Mouse (Mus musculus): Measurements from ENCODE around the gene Lrrc59. TPM values are rescaled to one million over a fixed set of nuclear protein-coding genes. Genes with fewer than 3 reads are reported as not detected.
A peak's percentile ranks its signal among the peaks of the same experiment; 100 is the strongest.

Lrrc59 gene
- polyA plus RNA-seq, 1 experiment from 2014 or later = 205 TPM

GRCm38 (mm10) chr11:94601321-94602281, 28.0 kb upstream of the Lrrc59 start, which contains the start of gene Acsf2:
Gene Acsf2, minus strand, starts transcription at chr11:94601871.
- no peaks in the 10 kb centered on the region for H3K36me3 ChIP-seq (ENCODE audit: control insufficient read depth, insufficient read depth, low read length)
- H3K9me3 ChIP-seq (ENCODE audit: control insufficient read depth, low read length) = no peaks in the 10 kb centered on the region
- H3K27ac ChIP-seq (replicated peaks; ENCODE audit: low read depth, low read length) = peak within 1 kb of the TSS; percentile 59; the same call in 1 of the 2 replicates
- ATAC-seq (ENCODE audit: low read depth) (peak; percentile 92), DNase-seq (ENCODE audit: low spot score) (peak; percentile 90)
- no peaks in the 10 kb centered on the region for H3K27me3 ChIP-seq (replicated peaks; ENCODE audit: control insufficient read depth, insufficient read depth, low read length)
- H3K4me2 ChIP-seq (ENCODE audit: low read depth, low read length) = peak within 1 kb of the TSS; percentile 64
- H3K4me1 ChIP-seq (ENCODE audit: control insufficient read depth, insufficient read depth, low read length) = 0 out of 2 replicates have a peak, but pooled peaks cover 8% of the 10 kb centered on the region
- peak within 1 kb of the TSS; percentile 72 for H3K9ac ChIP-seq (ENCODE audit: low read depth, low read length)
- peak within 1 kb of the TSS; percentile 58 for H3K4me3 ChIP-seq (ENCODE audit: low read depth, low read length)
- WGBS = 2% methylated on average over 34 of the region's 52 CpGs

- WGBS = 64% methylated on average over 11 of the region's 11 CpGs
- H3K27ac ChIP-seq (replicated peaks; ENCODE audit: low read depth, low read length) = no peak overlapping the region
Measured at GRCm38 (mm10) chr11:94602356-94602955, 27.1 kb upstream of the Lrrc59 start.

GRCm38 (mm10) chr11:94610744-94611740, 18.5 kb upstream of the Lrrc59 start:
- Histone ChIP-seq H3K27me3 (replicated peaks; ENCODE audit: control insufficient read depth, insufficient read depth, low read length) (no peaks in the 10 kb centered on the region), H3K27ac (replicated peaks; ENCODE audit: low read depth, low read length) (no peak overlapping the region), H3K4me2 (ENCODE audit: low read depth, low read length) (no peak overlapping the region), H3K9me3 (ENCODE audit: control insufficient read depth, low read length) (no peaks in the 10 kb centered on the region), H3K4me3 (ENCODE audit: low read depth, low read length) (no peak overlapping the region), H3K36me3 (ENCODE audit: control insufficient read depth, insufficient read depth, low read length) (no peaks in the 10 kb centered on the region), H3K9ac (ENCODE audit: low read depth, low read length) (no peak overlapping the region), H3K4me1 (ENCODE audit: control insufficient read depth, insufficient read depth, low read length) (no peaks in the 10 kb centered on the region)
- ATAC-seq (ENCODE audit: low read depth) (no peak), DNase-seq (ENCODE audit: low spot score) (no peak)
- WGBS = 77% methylated on average over 4 of the region's 4 CpGs

More at GRCm38 (mm10) chr11:94602356-94602955, 27.1 kb upstream of the Lrrc59 start:
- Histone ChIP-seq H3K9me3 (ENCODE audit: control insufficient read depth, low read length) (no peaks in the 10 kb centered on the region), H3K36me3 (ENCODE audit: control insufficient read depth, insufficient read depth, low read length) (no peaks in the 10 kb centered on the region), H3K4me3 (ENCODE audit: low read depth, low read length) (peak overlapping the region; percentile 58), H3K4me1 (ENCODE audit: control insufficient read depth, insufficient read depth, low read length) (0 out of 2 replicates have a peak, but pooled peaks cover 8% of the 10 kb centered on the region), H3K9ac (ENCODE audit: low read depth, low read length) (peak overlapping the region; percentile 72), H3K27me3 (replicated peaks; ENCODE audit: control insufficient read depth, insufficient read depth, low read length) (no peaks in the 10 kb centered on the region), H3K4me2 (ENCODE audit: low read depth, low read length) (peak overlapping the region; percentile 64)
- no peak; the same call in 1 of the 2 replicates for ATAC-seq (ENCODE audit: low read depth)
- no peak for DNase-seq (ENCODE audit: low spot score)

- 77% methylated on average over 4 of the region's 4 CpGs for WGBS
- DNase-seq (ENCODE audit: low spot score) (no peak), ATAC-seq (ENCODE audit: low read depth) (no peak)
- H3K4me1 ChIP-seq (ENCODE audit: control insufficient read depth, insufficient read depth, low read length) = no peaks in the 10 kb centered on the region
- no peaks in the 10 kb centered on the region for H3K9me3 ChIP-seq (ENCODE audit: control insufficient read depth, low read length)
- H3K4me2 ChIP-seq (ENCODE audit: low read depth, low read length) = no peak overlapping the region
- H3K27me3 ChIP-seq (replicated peaks; ENCODE audit: control insufficient read depth, insufficient read depth, low read length) = no peaks in the 10 kb centered on the region
- H3K36me3 ChIP-seq (ENCODE audit: control insufficient read depth, insufficient read depth, low read length) = no peaks in the 10 kb centered on the region
- H3K4me3 ChIP-seq (ENCODE audit: low read depth, low read length) = no peak overlapping the region
- H3K27ac ChIP-seq (replicated peaks; ENCODE audit: low read depth, low read length) = no peak overlapping the region
- no peak overlapping the region for H3K9ac ChIP-seq (ENCODE audit: low read depth, low read length)
Measured at GRCm38 (mm10) chr11:94614603-94615002, 15.0 kb upstream of the Lrrc59 start.

- Histone ChIP-seq H3K9ac (ENCODE audit: low read depth, low read length) (no peak overlapping the region), H3K27me3 (replicated peaks; ENCODE audit: control insufficient read depth, insufficient read depth, low read length) (no peaks in the 10 kb centered on the region), H3K4me3 (ENCODE audit: low read depth, low read length) (no peak overlapping the region), H3K36me3 (ENCODE audit: control insufficient read depth, insufficient read depth, low read length) (no peaks in the 10 kb centered on the region), H3K4me2 (ENCODE audit: low read depth, low read length) (no peak overlapping the region), H3K9me3 (ENCODE audit: control insufficient read depth, low read length) (no peaks in the 10 kb centered on the region), H3K4me1 (ENCODE audit: control insufficient read depth, insufficient read depth, low read length) (no peaks in the 10 kb centered on the region), H3K27ac (replicated peaks; ENCODE audit: low read depth, low read length) (no peak overlapping the region)
- ATAC-seq (ENCODE audit: low read depth) (peak; percentile 90), DNase-seq (ENCODE audit: low spot score) (peak; percentile 74)
- 23% methylated on average over 4 of the region's 4 CpGs for WGBS
Measured at GRCm38 (mm10) chr11:94615494-94615893, 14.1 kb upstream of the Lrrc59 start.

- Histone ChIP-seq H3K9ac (ENCODE audit: low read depth, low read length) (no peak overlapping the region), H3K36me3 (ENCODE audit: control insufficient read depth, insufficient read depth, low read length) (no peaks in the 10 kb centered on the region), H3K27ac (replicated peaks; ENCODE audit: low read depth, low read length) (no peak overlapping the region), H3K4me2 (ENCODE audit: low read depth, low read length) (no peak overlapping the region), H3K4me3 (ENCODE audit: low read depth, low read length) (no peak overlapping the region), H3K27me3 (replicated peaks; ENCODE audit: control insufficient read depth, insufficient read depth, low read length) (no peaks in the 10 kb centered on the region), H3K4me1 (ENCODE audit: control insufficient read depth, insufficient read depth, low read length) (no peaks in the 10 kb centered on the region), H3K9me3 (ENCODE audit: control insufficient read depth, low read length) (no peaks in the 10 kb centered on the region)
- 83% methylated on average over 2 of the region's 2 CpGs for WGBS
- ATAC-seq (ENCODE audit: low read depth) (no peak), DNase-seq (ENCODE audit: low spot score) (no peak)
Measured at GRCm38 (mm10) chr11:94617646-94618045, 11.9 kb upstream of the Lrrc59 start.

- 63% methylated on average over 6 of the region's 6 CpGs for WGBS
- H3K4me1 ChIP-seq (ENCODE audit: control insufficient read depth, insufficient read depth, low read length) = no peaks in the 10 kb centered on the region
- no peak for ATAC-seq (ENCODE audit: low read depth)
Measured at GRCm38 (mm10) chr11:94620766-94621457, 8.7 kb upstream of the Lrrc59 start.

More at GRCm38 (mm10) chr11:94620766-94621457, 8.7 kb upstream of the Lrrc59 start:
- Histone ChIP-seq H3K9me3 (ENCODE audit: control insufficient read depth, low read length) (no peaks in the 10 kb centered on the region), H3K9ac (ENCODE audit: low read depth, low read length) (no peak overlapping the region), H3K4me2 (ENCODE audit: low read depth, low read length) (no peak overlapping the region), H3K27me3 (replicated peaks; ENCODE audit: control insufficient read depth, insufficient read depth, low read length) (no peaks in the 10 kb centered on the region), H3K27ac (replicated peaks; ENCODE audit: low read depth, low read length) (no peak overlapping the region), H3K36me3 (ENCODE audit: control insufficient read depth, insufficient read depth, low read length) (no peaks in the 10 kb centered on the region), H3K4me3 (ENCODE audit: low read depth, low read length) (no peak overlapping the region)
- DNase-seq (ENCODE audit: low spot score) = no peak
